ENCODE assay signal across 9 mouse cellular contexts in the genomic region with DNA sequence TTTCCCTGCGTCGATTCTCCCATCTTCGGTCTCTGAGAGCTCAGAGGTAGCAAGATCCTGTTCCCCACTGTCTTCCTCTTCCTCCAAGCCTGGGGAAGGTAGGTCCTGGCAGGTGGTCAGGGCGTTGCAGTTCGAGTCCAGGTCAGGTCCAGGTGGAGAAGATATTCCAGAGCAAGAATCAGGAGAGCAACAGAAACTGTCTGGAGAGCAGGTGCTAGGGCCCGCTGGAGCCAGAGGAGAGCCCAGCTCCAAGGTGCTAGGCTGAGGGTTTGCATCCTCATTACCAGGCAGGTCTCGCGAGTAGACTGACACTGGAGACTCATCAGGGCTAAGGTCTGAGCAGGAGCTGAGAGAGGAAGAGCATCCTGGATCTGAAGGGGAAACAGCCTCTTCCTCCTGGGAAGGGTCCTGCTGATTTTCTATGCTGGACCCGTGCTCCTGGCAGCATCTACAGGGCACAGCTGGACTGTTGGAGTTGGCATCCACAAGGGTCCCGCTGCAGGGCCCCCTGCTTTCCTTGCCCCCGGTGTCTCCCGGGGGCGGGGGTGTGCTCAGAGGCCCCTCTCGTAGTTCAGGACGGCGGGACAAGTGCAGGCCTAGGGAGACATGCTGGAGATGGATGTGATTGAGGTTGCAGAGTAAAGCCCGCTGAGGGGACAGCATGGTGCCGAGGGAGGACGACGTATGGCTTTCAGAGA. TPM values are rescaled to one million over a fixed set of nuclear protein-coding genes. Genes with fewer than 3 reads are reported as not detected.
DNase-seq lines count a peak whose midpoint lies in the region; ATAC-seq and TF ChIP-seq lines count a peak whose summit lies in the region.
"Had no signal": no experiment of that assay in that cellular context is flagged by ENCODE, and none has a peak within 500 bp of the region (broad histone marks: within the 10 kb centered on the region; RNA-seq: fewer than 3 reads in every experiment).

No protein-coding gene starts in this region.

- no peak overlapping the region for H3K27ac ChIP-seq in kidney, embryonic 14.5 days (ENCODE audit: low read depth, low read length)
- peak overlapping the region; percentile 89 for H3K27ac ChIP-seq in hindbrain, embryonic 13.5 days

- ATAC-seq in kidney, embryonic 14.5 days (ENCODE audit: low FRiP score, low TSS enrichment), result no peak
- ATAC-seq in hindbrain, embryonic 13.5 days (ENCODE audit: low FRiP score), result no peak

- H3K9ac ChIP-seq in kidney, embryonic 14.5 days (ENCODE audit: low read depth, low read length), result no peak overlapping the region
- H3K9ac ChIP-seq in hindbrain, embryonic 13.5 days, result peak overlapping the region; percentile 90

- peaks cover 18% of the 10 kb centered on the region for H3K27me3 ChIP-seq in kidney, embryonic 14.5 days (ENCODE audit: control insufficient read depth, insufficient read depth, low read length)
- peaks cover 18% of the 10 kb centered on the region for H3K27me3 ChIP-seq in hindbrain, embryonic 13.5 days
- H3K27me3 ChIP-seq in myocyte (ENCODE audit: control insufficient read depth, insufficient read depth, insufficient read length), result no peaks in the 10 kb centered on the region

- peak overlapping the region; percentile 100 for H3K4me2 ChIP-seq in kidney, embryonic 14.5 days (replicated peaks; ENCODE audit: low read depth, low read length)
- peak overlapping the region; percentile 91 for H3K4me2 ChIP-seq in hindbrain, embryonic 13.5 days
- peak overlapping the region; percentile 98 for H3K4me2 ChIP-seq in myocyte (ENCODE audit: low read depth)

- peak overlapping the region; percentile 39 for H3ac ChIP-seq in myocyte (ENCODE audit: control insufficient read depth, insufficient read length)

- no peak for TF ChIP-seq POLR2A in myocyte (IDR thresholded peaks at IDR 0.05; ENCODE audit: insufficient read length, low read depth)

- no peaks in the 10 kb centered on the region for H3K9me3 ChIP-seq in kidney, embryonic 14.5 days (ENCODE audit: control insufficient read depth, low read length)
- no peaks in the 10 kb centered on the region for H3K9me3 ChIP-seq in hindbrain, embryonic 13.5 days

- intact Hi-C loops in gastrocnemius, postnatal 14 days (cut with DNase I; ENCODE audit: low total_unique reads), result loop anchor here (5.0 kb wide), 1 partner anchor 65 kb away; no protein-coding TSS in a partner anchor

- peaks cover 25% of the 10 kb centered on the region for H3K36me3 ChIP-seq in kidney, embryonic 14.5 days (ENCODE audit: control insufficient read depth, insufficient read depth, low read length)
- H3K36me3 ChIP-seq in hindbrain, embryonic 13.5 days, result peaks cover 56% of the 10 kb centered on the region
- H3K36me3 ChIP-seq in myocyte (ENCODE audit: control insufficient read depth, insufficient read depth), result peaks cover 7% of the 10 kb centered on the region

- H3K4me1 ChIP-seq in kidney, embryonic 14.5 days (ENCODE audit: control insufficient read depth, insufficient read depth, low read length), result peaks cover 27% of the 10 kb centered on the region; the same call in 1 of the 2 replicates
- peaks cover 54% of the 10 kb centered on the region for H3K4me1 ChIP-seq in hindbrain, embryonic 13.5 days (replicated peaks)

- DNase-seq in kidney, adult 18-20 months, result no peak
- DNase-seq in cerebellum, adult 8-10 months, result peak; percentile 48
- DNase-seq in gastrocnemius, postnatal 14 days, result no peak
- DNase-seq in gastrocnemius, postnatal 4 days (ENCODE audit: low spot score in 2 of 2), result no peak
- DNase-seq in right cerebral cortex, postnatal 14 days, result no peak

- 8% methylated on average over 20 of the region's 20 CpGs for WGBS in kidney, embryonic 14.5 days
- 6% methylated on average over 20 of the region's 20 CpGs for WGBS in hindbrain, embryonic 13.5 days

- peak overlapping the region; percentile 70; the same call in 1 of the 2 replicates for H3K4me3 ChIP-seq in kidney, embryonic 14.5 days (ENCODE audit: low read length)
- H3K4me3 ChIP-seq in hindbrain, embryonic 13.5 days, result peak overlapping the region; percentile 69
- peak overlapping the region; percentile 73 for H3K4me3 ChIP-seq in myocyte

- H3K79me2 ChIP-seq in myocyte (ENCODE audit: control insufficient read depth, insufficient read depth), result peaks cover 6% of the 10 kb centered on the region

TF ChIP-seq in myocyte, 11 proteins besides CTCF, POLR2A, EP300 and RAD21:
- TF ChIP-seq MYOD1 (IDR thresholded peaks at IDR 0.05; ENCODE audit: control insufficient read depth in 1 of 3, insufficient read length in 2 of 3, low read depth in 2 of 3) (no peak), USF1 (IDR thresholded peaks at IDR 0.05; ENCODE audit: low read depth) (no peak), MAX (IDR thresholded peaks at IDR 0.05; ENCODE audit: low read depth) (no peak), E2F4 (IDR thresholded peaks at IDR 0.05; ENCODE audit: insufficient read depth) (no peak), CEBPB (IDR thresholded peaks at IDR 0.05; ENCODE audit: insufficient read depth, poor library complexity, severe bottlenecking) (no peak), POLR2AphosphoS2 (IDR thresholded peaks at IDR 0.05; ENCODE audit: insufficient read length, low read depth) (no peak), MYOG (IDR thresholded peaks at IDR 0.05; ENCODE audit: control insufficient read depth in 1 of 3, insufficient read depth in 1 of 3, insufficient read length in 2 of 3, low read depth in 2 of 3) (no peak), TCF12 (IDR thresholded peaks at IDR 0.05; ENCODE audit: insufficient read depth, poor library complexity, severe bottlenecking) (no peak), TCF3 (IDR thresholded peaks at IDR 0.05; ENCODE audit: insufficient read length, low read depth) (no peak), SRF (IDR thresholded peaks at IDR 0.05; ENCODE audit: control insufficient read depth, insufficient read length, low read depth) (no peak), REST (IDR thresholded peaks at IDR 0.05; ENCODE audit: insufficient read depth, insufficient read length) (no peak)

RNA-seq across cellular contexts. Expression of gene Rusc1, which starts 1.2 kb away (rescaled TPM):
- polyA plus RNA-seq in kidney, embryonic 14.5 days (2014; fragmentation: Nextera tagmentation; extraction: Ambion mirVana), result 12.5 and 16.7 TPM in 2 replicates
- polyA plus RNA-seq in hindbrain, embryonic 13.5 days (2015; fragmentation: Nextera tagmentation; extraction: Ambion mirVana), result 74.5 and 76.0 TPM in 2 replicates
- polyA plus RNA-seq in myocyte (2012; fragmentation: generic; extraction: Trizol), result 20.2 TPM
- 10 to 100 TPM; 10.3 TPM for total RNA-seq in gastrocnemius, postnatal 14 days (2021)
- 10 to 100 TPM; 13.3 to 14.0 TPM for total RNA-seq in gastrocnemius, postnatal 4 days (2021)

RNA-seq across cellular contexts. Expression of gene Gm43738, which starts 8.9 kb away (rescaled TPM):
- polyA plus RNA-seq in kidney, embryonic 14.5 days (2014; fragmentation: Nextera tagmentation; extraction: Ambion mirVana), result not detected in 2 replicates
- not detected in 2 replicates for polyA plus RNA-seq in hindbrain, embryonic 13.5 days (2015; fragmentation: Nextera tagmentation; extraction: Ambion mirVana)
- 0.02 TPM for polyA plus RNA-seq in myocyte (2012; fragmentation: generic; extraction: Trizol)
- not detected for total RNA-seq in gastrocnemius, postnatal 14 days (2021)
- not detected for total RNA-seq in gastrocnemius, postnatal 4 days (2021)
- total RNA-seq: neutrophil, adult 5-6 weeks had no signal

RNA-seq across cellular contexts. Expression of gene Fdps, which starts 9.8 kb away (rescaled TPM):
- polyA plus RNA-seq in kidney, embryonic 14.5 days (2014; fragmentation: Nextera tagmentation; extraction: Ambion mirVana), result 186 and 191 TPM in 2 replicates
- 312 and 322 TPM in 2 replicates for polyA plus RNA-seq in hindbrain, embryonic 13.5 days (2015; fragmentation: Nextera tagmentation; extraction: Ambion mirVana)
- polyA plus RNA-seq in myocyte (2012; fragmentation: generic; extraction: Trizol), result 863 TPM
- 10 to 100 TPM; 24.7 to 30.7 TPM for total RNA-seq in gastrocnemius, postnatal 14 days (2021)
- 10 to 100 TPM; 61.4 to 80.2 TPM for total RNA-seq in gastrocnemius, postnatal 4 days (2021)

RNA-seq across cellular contexts. Expression of gene Pklr, which starts 44.0 kb away (rescaled TPM):
- polyA plus RNA-seq in kidney, embryonic 14.5 days (2014; fragmentation: Nextera tagmentation; extraction: Ambion mirVana), result 1.3 and 1.5 TPM in 2 replicates
- 0.30 TPM in 1 of 2 replicates, not detected in the other for polyA plus RNA-seq in hindbrain, embryonic 13.5 days (2015; fragmentation: Nextera tagmentation; extraction: Ambion mirVana)
- not detected for polyA plus RNA-seq in myocyte (2012; fragmentation: generic; extraction: Trizol)
- not detected for total RNA-seq in gastrocnemius, postnatal 14 days (2021)
- total RNA-seq in gastrocnemius, postnatal 4 days (2021), result 1 to 10 TPM in 1 of 2 experiments, not detected in 1; 1.1 TPM
- total RNA-seq: neutrophil, adult 5-6 weeks had no signal
